Mouse (Mus musculus) lung, embryonic 16.5 days (tissue): ENCODE measurements at regions not wholly inside any gene's neighbourhood (a gene's known extent, or its start where the extent isn't known, plus 50 kb on each side); places are given as distances from the start of the nearest gene placed in this dataset.

ENCODE experiments used
- ATAC-seq: fragments of 200-750 bp; cut with Nextera tagmentation; 2 replicates; pipeline ENCODE4 v1.8.0; 2017; ENCODE audit warnings: low read depth, mild to moderate bottlenecking, moderate library complexity
- H3K27ac ChIP-seq: fragments of 300-500 bp; sonication (generic); 2 replicates; pipeline ENCODE4 v1.5.1; 2014; ENCODE audit warnings: mild to moderate bottlenecking, control low read depth, low read length
- H3K27me3 ChIP-seq: fragments of 300-500 bp; sonication (generic); 2 replicates; pipeline ENCODE4 v1.6.1; 2014; ENCODE audit warnings: low read depth, low read length, mixed read lengths; ENCODE audit not compliant: control insufficient read depth, insufficient read depth
- H3K36me3 ChIP-seq: fragments of 300-500 bp; sonication (generic); 2 replicates; pipeline ENCODE4 v1.6.1; 2014; ENCODE audit warnings: low read length; ENCODE audit not compliant: control insufficient read depth, insufficient read depth
- H3K4me1 ChIP-seq: fragments of 300-500 bp; sonication (generic); replicated peaks from 2 replicates; pipeline ENCODE4 v1.6.1; 2014; ENCODE audit warnings: low read length, mixed read lengths; ENCODE audit not compliant: control insufficient read depth, insufficient read depth
- H3K4me2 ChIP-seq: fragments of 300-500 bp; sonication (generic); 2 replicates; pipeline ENCODE4 v1.6.1; 2014; ENCODE audit warnings: low read depth, low read length, control low read depth
- H3K4me3 ChIP-seq: fragments of 300-500 bp; sonication (generic); 2 replicates; pipeline ENCODE4 v1.5.1; 2014; ENCODE audit warnings: mild to moderate bottlenecking, low read length, control low read depth
- H3K9ac ChIP-seq: fragments of 300-500 bp; sonication (generic); 2 replicates; pipeline ENCODE4 v1.6.1; 2014; ENCODE audit warnings: low read length, control low read depth
- H3K9me3 ChIP-seq: fragments of 300-500 bp; sonication (generic); 2 replicates; pipeline ENCODE4 v1.6.1; 2016; ENCODE audit warnings: low read length; ENCODE audit not compliant: control insufficient read depth
- WGBS: fragments of 180-500 bp; shearing (Covaris S2); extraction: QIAGEN DNeasy Blood & Tissue Kit; methylation state at CpG from one replicate; pipeline ENCODE4 v1.1.7; 2014; 5-methylcytosine and 5-hydroxymethylcytosine counted together

GRCm38 (mm10) chr9:47054595-47054994, 56.1 kb downstream of the Gm4791 start:
- Histone ChIP-seq H3K36me3 (no peaks in the 10 kb centered on the region), H3K27me3 (no peaks in the 10 kb centered on the region), H3K9me3 (0 out of 2 replicates have a peak, but pooled peaks cover 4% of the 10 kb centered on the region), H3K4me2 (no peak overlapping the region), H3K9ac (no peak overlapping the region), H3K4me1 (no peaks in the 10 kb centered on the region), H3K27ac (no peak overlapping the region), H3K4me3 (no peak overlapping the region)
- no peak for ATAC-seq
- 61% methylated on average over 10 of the region's 10 CpGs for WGBS

GRCm38 (mm10) chr9:47055558-47055957, 57.0 kb downstream of the Gm4791 start:
- Histone ChIP-seq H3K9me3 (no peaks in the 10 kb centered on the region), H3K4me2 (no peak overlapping the region), H3K9ac (no peak overlapping the region), H3K4me1 (no peaks in the 10 kb centered on the region), H3K27me3 (no peaks in the 10 kb centered on the region), H3K27ac (no peak overlapping the region), H3K36me3 (no peaks in the 10 kb centered on the region), H3K4me3 (no peak overlapping the region)
- 81% methylated on average over 6 of the region's 6 CpGs for WGBS
- no peak for ATAC-seq

- ATAC-seq: no peak
- H3K9ac ChIP-seq: no peak overlapping the region
Observed at GRCm38 (mm10) chr9:47059339-47060005, 60.9 kb downstream of the Gm4791 start.

GRCm38 (mm10) chr9:47060757-47061156, 62.2 kb downstream of the Gm4791 start:
- Histone ChIP-seq H3K4me2 (no peak overlapping the region), H3K4me3 (no peak overlapping the region), H3K9me3 (no peaks in the 10 kb centered on the region), H3K4me1 (no peaks in the 10 kb centered on the region; the same call in 1 of the 2 replicates), H3K27ac (no peak overlapping the region), H3K36me3 (no peaks in the 10 kb centered on the region), H3K27me3 (no peaks in the 10 kb centered on the region), H3K9ac (no peak overlapping the region)
- 83% methylated on average over 2 of the region's 2 CpGs for WGBS
- ATAC-seq: no peak

More at GRCm38 (mm10) chr9:47059339-47060005, 60.9 kb downstream of the Gm4791 start:
- Histone ChIP-seq H3K4me3 (no peak overlapping the region), H3K27ac (no peak overlapping the region), H3K36me3 (no peaks in the 10 kb centered on the region), H3K27me3 (no peaks in the 10 kb centered on the region), H3K4me2 (no peak overlapping the region), H3K9me3 (no peaks in the 10 kb centered on the region), H3K4me1 (no peaks in the 10 kb centered on the region; the same call in 1 of the 2 replicates)
- WGBS: 73% methylated on average over 7 of the region's 7 CpGs

- ATAC-seq: 0 out of 2 replicates have a peak, but pooled peaks have one; percentile 45
- no peak overlapping the region for H3K4me2 ChIP-seq
- H3K36me3 ChIP-seq: no peaks in the 10 kb centered on the region
- no peaks in the 10 kb centered on the region for H3K27me3 ChIP-seq
- WGBS: 57% methylated on average over 7 of the region's 7 CpGs
- H3K9ac ChIP-seq: no peak overlapping the region
- H3K27ac ChIP-seq: no peak overlapping the region
- no peak overlapping the region for H3K4me3 ChIP-seq
- H3K9me3 ChIP-seq: no peaks in the 10 kb centered on the region
- H3K4me1 ChIP-seq: no peaks in the 10 kb centered on the region; the same call in 1 of the 2 replicates
Observed at GRCm38 (mm10) chr9:47062516-47062915, 64.0 kb downstream of the Gm4791 start.

GRCm38 (mm10) chr9:47063751-47064150, 65.2 kb downstream of the Gm4791 start:
- Histone ChIP-seq H3K36me3 (no peaks in the 10 kb centered on the region), H3K27ac (no peak overlapping the region), H3K4me3 (no peak overlapping the region), H3K4me2 (no peak overlapping the region), H3K4me1 (no peaks in the 10 kb centered on the region; the same call in 1 of the 2 replicates), H3K9me3 (no peaks in the 10 kb centered on the region), H3K27me3 (no peaks in the 10 kb centered on the region), H3K9ac (no peak overlapping the region)
- no peak for ATAC-seq
- 54% methylated on average over 5 of the region's 5 CpGs for WGBS

GRCm38 (mm10) chr9:47064463-47065032, 66.0 kb downstream of the Gm4791 start:
- Histone ChIP-seq H3K9me3 (no peaks in the 10 kb centered on the region), H3K9ac (no peak overlapping the region), H3K36me3 (no peaks in the 10 kb centered on the region), H3K27ac (no peak overlapping the region), H3K4me1 (no peaks in the 10 kb centered on the region; the same call in 1 of the 2 replicates), H3K27me3 (no peaks in the 10 kb centered on the region), H3K4me2 (no peak overlapping the region), H3K4me3 (no peak overlapping the region)
- 58% methylated on average over 5 of the region's 5 CpGs for WGBS
- ATAC-seq: no peak

- no peak overlapping the region for H3K4me2 ChIP-seq
- no peaks in the 10 kb centered on the region for H3K36me3 ChIP-seq
- no peaks in the 10 kb centered on the region for H3K9me3 ChIP-seq
- H3K27ac ChIP-seq: no peak overlapping the region
- no peak overlapping the region for H3K4me3 ChIP-seq
- ATAC-seq: no peak
- no peaks in the 10 kb centered on the region for H3K27me3 ChIP-seq
- H3K9ac ChIP-seq: no peak overlapping the region
- WGBS: 47% methylated on average over 5 of the region's 5 CpGs
- H3K4me1 ChIP-seq: no peaks in the 10 kb centered on the region
Observed at GRCm38 (mm10) chr9:47069436-47069835, 70.9 kb downstream of the Gm4791 start.

- H3K36me3 ChIP-seq: no peaks in the 10 kb centered on the region
- H3K9ac ChIP-seq: no peak overlapping the region
- H3K27ac ChIP-seq: no peak overlapping the region
- no peaks in the 10 kb centered on the region for H3K9me3 ChIP-seq
- no peak overlapping the region for H3K4me2 ChIP-seq
- no peaks in the 10 kb centered on the region for H3K27me3 ChIP-seq
- H3K4me3 ChIP-seq: no peak overlapping the region
- WGBS: 51% methylated on average over 5 of the region's 5 CpGs
- no peaks in the 10 kb centered on the region for H3K4me1 ChIP-seq
- peak; percentile 51; the same call in 1 of the 2 replicates for ATAC-seq
Observed at GRCm38 (mm10) chr9:47070958-47071357, 72.4 kb downstream of the Gm4791 start.
